Mouse (Mus musculus) monocyte, adult 2 months (primary cell): ENCODE measurements around the gene Tas2r135.

ENCODE experiments used
- DNase-seq, 2 experiments: peaks; one replicate each; pipeline ENCODE4 v3.0.0; 2022; ENCODE audit warnings: low spot score in 2 of 2, low read depth in 1 of 2

Tas2r135 gene

DNA sequence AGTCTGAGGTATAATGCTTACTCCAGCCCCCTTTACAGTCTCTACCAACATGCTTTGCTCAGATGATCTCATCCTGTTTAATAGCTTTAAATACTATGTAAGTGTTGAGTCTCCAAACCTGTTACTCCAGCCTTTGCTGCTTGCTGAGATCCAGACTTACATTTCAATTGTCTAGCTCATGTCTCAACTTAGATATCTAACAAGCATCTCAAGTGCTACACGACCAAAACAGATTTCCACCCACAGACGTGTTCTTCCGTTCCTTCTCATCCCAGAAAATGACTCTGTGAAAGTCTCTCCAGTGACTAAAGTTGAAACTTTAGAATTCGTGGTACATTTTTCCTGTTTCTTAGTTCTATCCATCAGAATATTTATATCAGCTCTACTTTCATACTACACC, 21.1 kb downstream of the Tas2r135 start:
- no peak for DNase-seq

DNA sequence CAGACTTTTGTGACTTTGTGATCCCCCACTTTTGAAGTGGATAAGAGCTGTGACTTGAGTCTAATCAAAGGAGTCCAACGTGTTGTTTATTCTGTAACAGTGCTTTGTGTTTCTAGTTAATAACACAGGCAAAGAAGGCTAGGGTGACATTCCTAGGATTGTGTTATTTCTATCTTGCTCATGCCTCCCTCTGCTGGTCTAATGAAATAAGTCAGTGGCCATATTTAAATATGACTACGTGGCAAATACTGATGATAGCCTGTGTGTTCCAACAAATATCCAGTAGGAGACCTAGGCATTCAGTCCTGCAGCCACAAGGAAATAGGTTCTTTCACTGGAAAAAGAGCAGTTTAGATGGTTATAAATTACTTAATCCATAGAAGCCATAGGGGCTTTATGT, 28.3 kb downstream of the Tas2r135 start:
- DNase-seq: no peak

DNA sequence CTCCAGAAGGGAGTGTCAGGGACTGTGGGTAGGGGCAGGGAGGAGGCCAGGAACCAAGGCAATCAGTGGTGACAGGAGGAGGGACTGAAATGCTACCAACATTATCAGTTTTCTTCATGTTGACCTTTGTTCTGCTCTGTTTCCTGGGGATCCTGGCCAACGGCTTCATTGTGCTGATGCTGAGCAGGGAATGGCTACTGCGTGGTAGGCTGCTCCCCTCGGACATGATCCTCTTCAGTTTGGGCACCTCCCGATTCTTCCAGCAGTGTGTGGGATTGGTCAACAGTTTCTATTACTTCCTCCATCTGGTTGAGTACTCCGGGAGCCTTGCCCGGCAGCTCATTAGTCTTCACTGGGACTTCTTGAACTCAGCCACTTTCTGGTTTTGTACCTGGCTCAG, 29.2 kb downstream of the Tas2r135 start, which contains the start of gene Tas2r126:
Gene Tas2r126, plus strand, starts transcription at position 90 of the 400 bp plus-strand sequence.
- DNase-seq: no peak

DNA sequence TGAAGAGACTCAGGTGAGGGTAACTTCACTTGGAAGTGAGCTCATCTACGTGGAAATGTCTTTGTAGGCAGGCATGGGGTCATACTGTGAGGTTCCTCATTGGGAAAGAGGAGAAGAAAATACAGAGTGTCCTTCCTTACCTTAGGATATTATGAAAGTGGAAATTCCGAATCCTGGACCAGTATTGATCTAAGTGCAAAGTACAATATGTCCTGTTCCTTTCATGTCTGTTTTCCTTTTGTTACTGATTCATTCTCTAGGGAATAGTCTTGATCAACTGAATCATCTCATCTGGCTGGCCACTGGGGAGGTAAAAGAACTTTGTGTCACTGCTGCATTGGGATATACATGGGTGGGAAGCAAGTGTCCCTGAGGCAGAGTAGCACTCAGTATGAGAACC, 30.3 kb downstream of the Tas2r135 start:
- no peak for DNase-seq

DNA sequence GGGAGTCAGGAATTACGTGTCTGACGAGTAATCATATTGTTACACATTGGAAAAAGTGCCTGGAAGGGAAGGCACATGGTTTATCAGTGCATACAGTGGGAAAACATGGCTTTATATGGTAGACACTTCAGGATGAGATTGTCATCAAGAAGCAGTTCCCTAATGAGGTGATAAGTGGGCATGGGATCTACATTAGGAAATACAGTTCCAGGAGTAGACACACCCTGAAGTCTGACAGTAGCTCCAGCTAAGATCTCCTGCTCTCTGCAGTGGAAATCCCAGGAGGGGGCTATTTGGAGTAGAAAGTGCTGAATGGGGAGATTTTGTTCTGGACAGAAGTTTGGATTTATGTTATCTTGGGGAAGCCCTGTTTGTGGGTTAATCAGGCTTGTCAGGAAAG, 36.2 kb downstream of the Tas2r135 start:
- no peak for DNase-seq

DNA sequence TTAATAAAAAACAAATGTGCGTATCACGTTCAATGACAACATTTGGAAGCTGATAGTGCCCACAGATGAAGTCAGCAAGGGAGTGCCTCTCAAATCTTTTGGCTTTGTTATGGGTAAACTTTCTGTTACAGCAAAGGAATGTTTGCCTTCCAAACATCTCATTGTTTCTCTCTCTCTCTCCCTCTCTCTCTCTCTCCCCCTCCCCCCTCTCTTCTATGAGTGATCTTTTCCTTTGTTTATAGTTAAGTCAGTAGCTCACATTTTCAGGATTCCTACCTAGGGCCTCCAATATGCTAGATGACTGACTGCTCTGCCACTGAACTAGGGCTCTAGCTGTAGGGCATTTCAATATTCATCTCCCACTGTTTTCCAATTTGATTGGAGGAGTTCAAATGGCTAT, 39.3 kb downstream of the Tas2r135 start:
- no peak for DNase-seq

DNA sequence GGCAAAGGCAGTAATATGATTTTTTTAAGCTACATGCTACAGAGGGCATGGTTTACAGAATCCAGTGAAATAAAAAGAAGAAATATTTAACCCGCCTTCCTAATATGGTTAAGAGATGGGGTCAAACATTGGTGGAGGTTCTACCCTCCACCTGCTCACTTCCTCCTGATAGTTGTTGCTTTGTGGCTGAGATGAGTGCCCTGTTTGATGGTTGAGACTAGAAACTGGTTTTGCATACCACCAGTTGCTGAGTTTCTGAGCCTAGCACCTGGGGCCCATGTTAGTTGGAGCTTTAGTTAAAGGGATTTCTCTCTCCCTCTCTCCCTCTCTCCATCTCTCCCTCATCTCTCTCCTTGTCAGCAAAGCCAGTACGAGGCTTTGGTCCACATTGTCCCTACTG, 42.1 kb downstream of the Tas2r135 start:
- DNase-seq: no peak
